Mouse (Mus musculus) heart, adult 8-10 months (tissue): ENCODE measurements around the gene Gm28042. TPM values are rescaled to one million over a fixed set of nuclear protein-coding genes. Genes with fewer than 3 reads are reported as not detected.

Experiments used
- DNase-seq: peaks from one replicate; pipeline ENCODE4 v3.0.0; 2022; ENCODE audit warnings: low spot score
- total RNA-seq, 4 experiments: library from RNA; stranded (reverse); gene quantifications; 2 replicates each; pipeline ENCODE4 v1.2.4; 2022

Gm28042 gene
- total RNA-seq, 4 experiments from 2014 or later = 0.16 to 0.59 (median 0.21) TPM

- peak; percentile 58 for DNase-seq
Observed at GRCm38 (mm10) chr2:120011462-120012200, 15.7 kb upstream of the Gm28042 start.

- no peak for DNase-seq
Observed at GRCm38 (mm10) chr2:120012924-120013323, 14.4 kb upstream of the Gm28042 start.

GRCm38 (mm10) chr2:120013831-120014486 lies 13.3 kb upstream of the Gm28042 start:
- DNase-seq = no peak

GRCm38 (mm10) chr2:120015882-120016281 lies 11.4 kb upstream of the Gm28042 start:
- DNase-seq = no peak

GRCm38 (mm10) chr2:120017599-120017998 lies 9.7 kb upstream of the Gm28042 start:
- DNase-seq = no peak

- DNase-seq = peak; percentile 47
Observed at GRCm38 (mm10) chr2:120024337-120024736, 3.0 kb upstream of the Gm28042 start.

GRCm38 (mm10) chr2:120027950-120028331 lies 648 bp downstream of the Gm28042 start:
- DNase-seq = no peak

GRCm38 (mm10) chr2:120030380-120030779 lies 3.1 kb downstream of the Gm28042 start:
- DNase-seq = no peak

GRCm38 (mm10) chr2:120032726-120033467 lies 5.6 kb downstream of the Gm28042 start, which contains the start of gene Pla2g4b:
Gene Pla2g4b, plus strand, starts transcription at chr2:120033417.
- DNase-seq = no peak

- no peak for DNase-seq
Observed at GRCm38 (mm10) chr2:120033726-120034125, 6.4 kb downstream of the Gm28042 start.

GRCm38 (mm10) chr2:120037744-120038143 lies 10.5 kb downstream of the Gm28042 start:
- no peak for DNase-seq

- DNase-seq = no peak
Observed at GRCm38 (mm10) chr2:120040991-120041390, 13.7 kb downstream of the Gm28042 start.

GRCm38 (mm10) chr2:120044101-120044603 lies 16.9 kb downstream of the Gm28042 start:
- DNase-seq = no peak

GRCm38 (mm10) chr2:120044676-120045075 lies 17.4 kb downstream of the Gm28042 start:
- no peak for DNase-seq

GRCm38 (mm10) chr2:120046486-120047310 lies 19.4 kb downstream of the Gm28042 start:
- no peak for DNase-seq

GRCm38 (mm10) chr2:120048173-120048572 lies 20.9 kb downstream of the Gm28042 start:
- no peak for DNase-seq

GRCm38 (mm10) chr2:120049632-120050274 lies 22.5 kb downstream of the Gm28042 start:
- DNase-seq = peak; percentile 22

- no peak for DNase-seq
Observed at GRCm38 (mm10) chr2:120051405-120051804, 24.1 kb downstream of the Gm28042 start.

GRCm38 (mm10) chr2:120054771-120055552 lies 27.7 kb downstream of the Gm28042 start:
- peak; percentile 65 for DNase-seq

GRCm38 (mm10) chr2:120055923-120056322 lies 28.6 kb downstream of the Gm28042 start:
- DNase-seq = no peak
